Mouse (Mus musculus) lung, postnatal 0 days (tissue): ENCODE data around the gene Fam160a1.

Experiments
- CTCF ChIP-seq: IDR thresholded peaks from 2 replicates; pipeline ENCODE4 v1.5.1; 2016; ENCODE audit warnings: antibody characterized with exemption, mild to moderate bottlenecking
- EP300 ChIP-seq: IDR thresholded peaks from 2 replicates; pipeline ENCODE4 v1.6.1; 2016; ENCODE audit warnings: antibody characterized with exemption, mild to moderate bottlenecking, control low read depth

- TF ChIP-seq CTCF (no peak), EP300 (no peak)
These were observed 71.0 kb downstream of the Fam160a1 start for GRCm38 (mm10) chr3:85746116-85746515.
